Mouse (Mus musculus) midbrain, embryonic 10.5 days (tissue): ENCODE measurements around the gene Slc15a1. TPM values are rescaled to one million over a fixed set of nuclear protein-coding genes. Genes with fewer than 3 reads are reported as not detected.

Experiments
- DNase-seq: peaks from one replicate; pipeline ENCODE4 v3.0.0-alpha.2; 2017; ENCODE audit warnings: low spot score
- H3K27ac ChIP-seq: fragments of 300-500 bp; sonication (generic); replicated peaks from 2 replicates; pipeline ENCODE4 v1.5.1; 2016; ENCODE audit warnings: mild to moderate bottlenecking
- H3K27me3 ChIP-seq: fragments of 300-500 bp; sonication (generic); 2 replicates; pipeline ENCODE4 v1.6.1; 2016; ENCODE audit warnings: low read depth, mild to moderate bottlenecking; ENCODE audit not compliant: poor library complexity, severe bottlenecking
- H3K36me3 ChIP-seq: fragments of 300-500 bp; sonication (generic); 2 replicates; pipeline ENCODE4 v1.6.1; 2016; ENCODE audit warnings: mild to moderate bottlenecking, moderate library complexity
- H3K4me1 ChIP-seq: fragments of 300-500 bp; sonication (generic); 2 replicates; pipeline ENCODE4 v1.6.1; 2016
- H3K4me3 ChIP-seq: fragments of 300-500 bp; sonication (generic); 2 replicates; pipeline ENCODE4 v1.5.1; 2016; ENCODE audit warnings: mild to moderate bottlenecking, moderate library complexity
- H3K9me3 ChIP-seq: fragments of 300-500 bp; sonication (generic); replicated peaks from 2 replicates; pipeline ENCODE4 v1.6.1; 2016; ENCODE audit warnings: mild to moderate bottlenecking
- WGBS: fragments of 180-500 bp; shearing (Covaris S2); methylation state at CpG from one replicate; pipeline ENCODE4 v1.1.7; 2016; 5-methylcytosine and 5-hydroxymethylcytosine counted together
- polyA plus RNA-seq: library from polyadenylated mRNA; unstranded; fragments of >200 nt; fragmentation: Nextera tagmentation; extraction: Ambion mirVana; gene quantifications from 2 replicates; pipeline ENCODE4 v1.2.1, GENCODE M21; 2016

The Slc15a1 gene
- polyA plus RNA-seq, 1 experiment from 2014 or later: not detected

- Histone ChIP-seq H3K36me3 (no peaks in the 10 kb centered on the region), H3K27ac (no peak overlapping the region), H3K27me3 (no peaks in the 10 kb centered on the region), H3K4me1 (0 out of 2 replicates have a peak, but pooled peaks cover 3% of the 10 kb centered on the region), H3K9me3 (no peaks in the 10 kb centered on the region), H3K4me3 (no peak overlapping the region)
- 88% methylated on average over 5 of the region's 5 CpGs for WGBS
- no peak for DNase-seq
These were observed 11.8 kb upstream of the Slc15a1 start for GRCm38 (mm10) chr14:121516881-121517280.

GRCm38 (mm10) chr14:121508929-121509328 lies 3.9 kb upstream of the Slc15a1 start:
- H3K9me3 ChIP-seq: no peaks in the 10 kb centered on the region
- no peak overlapping the region for H3K4me3 ChIP-seq
- H3K27ac ChIP-seq: no peak overlapping the region
- peaks cover 22% of the 10 kb centered on the region for H3K4me1 ChIP-seq
- no peak for DNase-seq
- WGBS: 77% methylated on average over 2 of the region's 2 CpGs
- H3K27me3 ChIP-seq: peaks cover 38% of the 10 kb centered on the region
- no peaks in the 10 kb centered on the region for H3K36me3 ChIP-seq

- Histone ChIP-seq H3K27me3 (peaks cover 43% of the 10 kb centered on the region), H3K9me3 (no peaks in the 10 kb centered on the region), H3K27ac (no peak overlapping the region), H3K4me3 (no peak overlapping the region), H3K4me1 (peaks cover 19% of the 10 kb centered on the region), H3K36me3 (no peaks in the 10 kb centered on the region)
- DNase-seq: no peak
- 14% methylated on average over 6 of the region's 6 CpGs for WGBS
These were observed 1.3 kb upstream of the Slc15a1 start for GRCm38 (mm10) chr14:121506336-121506735.

GRCm38 (mm10) chr14:121505485-121505860 lies 421 bp upstream of the Slc15a1 start:
- Histone ChIP-seq H3K27ac (no peak overlapping the region; the same call in 1 of the 2 replicates), H3K36me3 (no peaks in the 10 kb centered on the region), H3K27me3 (peaks cover 43% of the 10 kb centered on the region), H3K9me3 (no peaks in the 10 kb centered on the region), H3K4me1 (peaks cover 19% of the 10 kb centered on the region), H3K4me3 (peak overlapping the region; percentile 45)
- DNase-seq: peak; percentile 22
- 23% methylated on average over 9 of the region's 9 CpGs for WGBS

- H3K4me3 ChIP-seq: no peak overlapping the region
- DNase-seq: no peak
- 83% methylated on average over 2 of the region's 2 CpGs for WGBS
These were observed 4.5 kb downstream of the Slc15a1 start for GRCm38 (mm10) chr14:121500577-121500976.

DNA sequence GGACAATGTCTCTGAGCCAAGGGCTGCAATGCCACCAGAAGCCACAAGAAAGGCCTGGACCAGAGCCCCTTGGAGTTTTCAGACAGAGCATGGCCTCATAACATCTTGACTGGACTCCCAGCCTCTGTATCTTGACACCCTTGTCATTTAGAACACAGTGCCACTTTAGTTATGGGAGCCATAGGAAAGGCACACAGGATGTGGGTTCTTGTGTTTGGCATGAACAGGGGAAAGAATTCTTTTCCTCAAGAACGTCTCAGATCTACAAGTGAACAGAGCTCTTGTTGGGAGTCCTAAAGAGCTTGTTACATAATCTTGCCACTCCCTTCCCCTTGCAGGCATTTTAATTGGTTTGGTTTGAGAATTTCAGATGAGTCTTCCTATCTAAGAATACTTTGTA lies 5.3 kb downstream of the Slc15a1 start:
- Histone ChIP-seq H3K4me1 (peaks cover 6% of the 10 kb centered on the region), H3K27ac (no peak overlapping the region), H3K4me3 (no peak overlapping the region), H3K36me3 (no peaks in the 10 kb centered on the region), H3K9me3 (no peaks in the 10 kb centered on the region), H3K27me3 (peaks cover 14% of the 10 kb centered on the region)
- no peak for DNase-seq
- WGBS: 86% methylated on average over 1 of the region's 1 CpGs

More at GRCm38 (mm10) chr14:121500577-121500976, 4.5 kb downstream of the Slc15a1 start:
- Histone ChIP-seq H3K36me3 (no peaks in the 10 kb centered on the region), H3K27me3 (peaks cover 22% of the 10 kb centered on the region), H3K27ac (no peak overlapping the region), H3K4me1 (peaks cover 14% of the 10 kb centered on the region), H3K9me3 (no peaks in the 10 kb centered on the region)

GRCm38 (mm10) chr14:121497800-121498199 lies 7.3 kb downstream of the Slc15a1 start:
- Histone ChIP-seq H3K4me3 (no peak overlapping the region), H3K4me1 (peaks cover 4% of the 10 kb centered on the region), H3K9me3 (no peaks in the 10 kb centered on the region), H3K27ac (no peak overlapping the region), H3K36me3 (no peaks in the 10 kb centered on the region), H3K27me3 (no peaks in the 10 kb centered on the region)
- 86% methylated on average over 1 of the region's 1 CpGs for WGBS
- no peak for DNase-seq

GRCm38 (mm10) chr14:121495741-121496140 lies 9.3 kb downstream of the Slc15a1 start:
- Histone ChIP-seq H3K27me3 (no peaks in the 10 kb centered on the region), H3K9me3 (no peaks in the 10 kb centered on the region), H3K4me3 (no peak overlapping the region), H3K4me1 (peaks cover 13% of the 10 kb centered on the region), H3K36me3 (no peaks in the 10 kb centered on the region), H3K27ac (no peak overlapping the region)
- WGBS: 82% methylated on average over 4 of the region's 4 CpGs
- DNase-seq: no peak

DNA sequence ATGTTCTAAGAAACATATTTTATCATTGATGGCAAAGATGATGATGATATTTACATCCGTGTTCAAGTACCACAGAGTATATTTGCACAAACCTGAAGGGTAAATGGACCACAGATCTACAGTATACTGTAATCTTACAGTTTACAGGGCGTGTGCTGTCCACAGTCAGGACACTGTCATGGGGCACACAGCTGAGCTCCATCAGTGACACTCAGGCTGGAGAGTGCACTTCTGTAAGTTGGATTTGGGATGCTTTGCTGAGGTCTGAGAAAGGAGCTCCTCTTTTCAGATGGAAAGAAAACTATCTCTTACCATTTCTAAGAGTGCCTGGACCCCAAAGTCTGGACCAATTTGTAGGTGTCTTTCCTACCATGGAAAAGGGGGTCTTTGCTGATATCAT lies 9.9 kb downstream of the Slc15a1 start:
- Histone ChIP-seq H3K4me1 (peaks cover 13% of the 10 kb centered on the region), H3K27me3 (no peaks in the 10 kb centered on the region), H3K27ac (no peak overlapping the region), H3K4me3 (no peak overlapping the region), H3K36me3 (no peaks in the 10 kb centered on the region), H3K9me3 (no peaks in the 10 kb centered on the region)
- DNase-seq: no peak
- 85% methylated on average over 2 of the region's 2 CpGs for WGBS

- H3K4me1 ChIP-seq: peaks cover 13% of the 10 kb centered on the region
- H3K4me3 ChIP-seq: no peak overlapping the region
- no peak for DNase-seq
- 75% methylated on average over 2 of the region's 2 CpGs for WGBS
- no peaks in the 10 kb centered on the region for H3K27me3 ChIP-seq
- no peak overlapping the region for H3K27ac ChIP-seq
- no peaks in the 10 kb centered on the region for H3K9me3 ChIP-seq
- H3K36me3 ChIP-seq: no peaks in the 10 kb centered on the region
These were observed 10.8 kb downstream of the Slc15a1 start for GRCm38 (mm10) chr14:121494238-121494637.

DNA sequence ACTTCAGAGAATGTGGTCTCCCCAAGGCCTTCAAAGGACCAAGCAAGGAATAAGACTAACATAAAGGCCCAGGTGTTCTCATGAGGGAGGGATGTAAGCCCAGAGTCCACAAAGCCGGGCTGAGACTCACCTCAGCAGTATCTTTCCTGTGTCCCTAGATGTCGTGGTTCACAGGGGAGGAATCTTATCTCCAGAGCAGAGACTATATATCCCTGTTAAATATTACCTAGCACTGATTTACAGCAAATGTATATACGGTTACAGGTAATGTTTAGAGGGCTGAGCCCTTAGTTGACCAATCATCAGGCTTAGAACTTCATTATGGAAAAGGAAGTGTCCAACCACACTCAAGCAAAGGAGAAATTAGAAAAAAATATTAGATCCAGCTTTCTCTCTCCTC lies 11.3 kb downstream of the Slc15a1 start:
- no peak overlapping the region for H3K4me3 ChIP-seq
- H3K36me3 ChIP-seq: no peaks in the 10 kb centered on the region
- no peaks in the 10 kb centered on the region for H3K27me3 ChIP-seq
- no peak for DNase-seq
- WGBS: 77% methylated on average over 3 of the region's 3 CpGs
- H3K9me3 ChIP-seq: no peaks in the 10 kb centered on the region
- no peak overlapping the region for H3K27ac ChIP-seq
- peaks cover 13% of the 10 kb centered on the region for H3K4me1 ChIP-seq

- Histone ChIP-seq H3K4me3 (no peak overlapping the region), H3K27me3 (no peaks in the 10 kb centered on the region), H3K27ac (0 out of 2 replicates have a peak overlapping the region, but pooled peaks have one; percentile 25), H3K9me3 (no peaks in the 10 kb centered on the region), H3K4me1 (peaks cover 13% of the 10 kb centered on the region), H3K36me3 (no peaks in the 10 kb centered on the region)
- no peak for DNase-seq
- WGBS: 79% methylated on average over 8 of the region's 8 CpGs
These were observed 12.7 kb downstream of the Slc15a1 start for GRCm38 (mm10) chr14:121492328-121492727.

GRCm38 (mm10) chr14:121485722-121486121 lies 19.3 kb downstream of the Slc15a1 start:
- Histone ChIP-seq H3K27ac (no peak overlapping the region), H3K4me1 (no peaks in the 10 kb centered on the region), H3K9me3 (no peaks in the 10 kb centered on the region), H3K27me3 (no peaks in the 10 kb centered on the region), H3K4me3 (no peak overlapping the region), H3K36me3 (no peaks in the 10 kb centered on the region)
- no peak for DNase-seq
- WGBS: 83% methylated on average over 1 of the region's 1 CpGs

DNA sequence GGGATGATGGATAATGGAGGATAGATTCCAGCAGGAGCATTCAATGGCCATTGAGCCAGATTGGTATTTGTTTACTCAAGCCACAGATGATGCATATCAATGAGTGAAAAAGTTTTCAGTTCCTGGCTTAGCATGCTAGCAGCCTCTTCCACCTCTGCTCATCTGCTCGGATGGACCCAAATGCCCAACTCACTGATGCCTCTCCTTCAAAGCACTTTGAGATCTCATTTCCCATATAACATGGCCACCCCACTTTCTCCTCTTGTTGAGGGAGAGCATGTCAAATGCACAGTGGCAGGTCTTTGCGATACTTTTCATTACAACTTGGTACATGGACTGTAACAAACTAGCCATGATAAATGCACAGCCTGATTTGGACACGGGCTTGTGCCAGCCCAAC lies 20.6 kb downstream of the Slc15a1 start:
- H3K27ac ChIP-seq: no peak overlapping the region
- H3K4me3 ChIP-seq: no peak overlapping the region
- DNase-seq: no peak
- 91% methylated on average over 3 of the region's 3 CpGs for WGBS
- no peaks in the 10 kb centered on the region for H3K4me1 ChIP-seq
- no peaks in the 10 kb centered on the region for H3K36me3 ChIP-seq
- no peaks in the 10 kb centered on the region for H3K9me3 ChIP-seq
- no peaks in the 10 kb centered on the region for H3K27me3 ChIP-seq
